Mouse (Mus musculus): Measurements from ENCODE around the gene Mki67. TPM values are rescaled to one million over a fixed set of nuclear protein-coding genes. Genes with fewer than 3 reads are reported as not detected.

Mki67 gene
- total and polyA plus RNA-seq, 3 experiments: 0.16 to 1.9 (median 0.97) TPM

GRCm38 (mm10) chr7:135715166-135715565, 995 bp downstream of the Mki67 start:
- no peak overlapping the region for H3K9ac ChIP-seq (ENCODE audit: low read depth, low read length)
- intact Hi-C loops (cut with DNase I): loop anchor here (5.0 kb wide), 1 partner anchor 33 kb away; no protein-coding TSS in a partner anchor
- H3K36me3 ChIP-seq (ENCODE audit: control insufficient read depth, insufficient read depth, low read length): no peaks in the 10 kb centered on the region
- WGBS: 21% methylated on average over 7 of the region's 7 CpGs
- no peak overlapping the region for H3K27ac ChIP-seq
- 0 out of 2 replicates have a peak, but pooled peaks cover 3% of the 10 kb centered on the region for H3K79me2 ChIP-seq (replicated peaks; ENCODE audit: control insufficient read depth, insufficient read depth, low read length)
- TF ChIP-seq CTCF (IDR thresholded peaks at IDR 0.05) (no peak), EP300 (IDR thresholded peaks at IDR 0.05; ENCODE audit: insufficient read depth, low read depth, low read length) (no peak), POLR2A (IDR thresholded peaks at IDR 0.05; ENCODE audit: insufficient read depth, low read depth, low read length) (no peak)
- no peak for DNase-seq
- no peaks in the 10 kb centered on the region for H3K4me1 ChIP-seq (ENCODE audit: control insufficient read depth, insufficient read depth, low read length)
- H3K27me3 ChIP-seq (ENCODE audit: control insufficient read depth, insufficient read depth, low read length): no peaks in the 10 kb centered on the region
- no peak overlapping the region for H3K4me3 ChIP-seq

GRCm38 (mm10) chr7:135713326-135713725, 2.8 kb downstream of the Mki67 start:
- WGBS: 87% methylated on average over 8 of the region's 8 CpGs
- H3K4me3 ChIP-seq: no peak overlapping the region

GRCm38 (mm10) chr7:135712534-135712933, 3.6 kb downstream of the Mki67 start:
- Histone ChIP-seq H3K27ac (no peak overlapping the region), H3K4me1 (ENCODE audit: control insufficient read depth, insufficient read depth, low read length) (no peaks in the 10 kb centered on the region), H3K4me3 (no peak overlapping the region), H3K9ac (ENCODE audit: low read depth, low read length) (no peak overlapping the region), H3K79me2 (replicated peaks; ENCODE audit: control insufficient read depth, insufficient read depth, low read length) (0 out of 2 replicates have a peak, but pooled peaks cover 3% of the 10 kb centered on the region), H3K36me3 (ENCODE audit: control insufficient read depth, insufficient read depth, low read length) (no peaks in the 10 kb centered on the region), H3K27me3 (ENCODE audit: control insufficient read depth, insufficient read depth, low read length) (no peaks in the 10 kb centered on the region)
- DNase-seq: no peak
- intact Hi-C loops (cut with DNase I): no loop called here
- TF ChIP-seq EP300 (IDR thresholded peaks at IDR 0.05; ENCODE audit: insufficient read depth, low read depth, low read length): no peak
- TF ChIP-seq CTCF (IDR thresholded peaks at IDR 0.05): no peak
- no peak for TF ChIP-seq POLR2A (IDR thresholded peaks at IDR 0.05; ENCODE audit: insufficient read depth, low read depth, low read length)
- WGBS: 94% methylated on average over 1 of the region's 1 CpGs

More at GRCm38 (mm10) chr7:135713326-135713725, 2.8 kb downstream of the Mki67 start:
- no peaks in the 10 kb centered on the region for H3K27me3 ChIP-seq (ENCODE audit: control insufficient read depth, insufficient read depth, low read length)
- no peak overlapping the region for H3K9ac ChIP-seq (ENCODE audit: low read depth, low read length)
- TF ChIP-seq CTCF (IDR thresholded peaks at IDR 0.05): no peak
- TF ChIP-seq POLR2A (IDR thresholded peaks at IDR 0.05; ENCODE audit: insufficient read depth, low read depth, low read length): no peak
- TF ChIP-seq EP300 (IDR thresholded peaks at IDR 0.05; ENCODE audit: insufficient read depth, low read depth, low read length): no peak
- intact Hi-C loops (cut with DNase I): no loop called here
- H3K27ac ChIP-seq: no peak overlapping the region
- H3K79me2 ChIP-seq (replicated peaks; ENCODE audit: control insufficient read depth, insufficient read depth, low read length): 0 out of 2 replicates have a peak, but pooled peaks cover 3% of the 10 kb centered on the region
- H3K4me1 ChIP-seq (ENCODE audit: control insufficient read depth, insufficient read depth, low read length): no peaks in the 10 kb centered on the region
- no peak for DNase-seq
- H3K36me3 ChIP-seq (ENCODE audit: control insufficient read depth, insufficient read depth, low read length): no peaks in the 10 kb centered on the region

GRCm38 (mm10) chr7:135710702-135711101, 5.5 kb downstream of the Mki67 start:
- Histone ChIP-seq H3K4me3 (no peak overlapping the region), H3K4me1 (ENCODE audit: control insufficient read depth, insufficient read depth, low read length) (no peaks in the 10 kb centered on the region), H3K36me3 (ENCODE audit: control insufficient read depth, insufficient read depth, low read length) (no peaks in the 10 kb centered on the region), H3K79me2 (replicated peaks; ENCODE audit: control insufficient read depth, insufficient read depth, low read length) (0 out of 2 replicates have a peak, but pooled peaks cover 3% of the 10 kb centered on the region), H3K27ac (no peak overlapping the region), H3K9ac (ENCODE audit: low read depth, low read length) (no peak overlapping the region), H3K27me3 (ENCODE audit: control insufficient read depth, insufficient read depth, low read length) (no peaks in the 10 kb centered on the region)
- TF ChIP-seq POLR2A (IDR thresholded peaks at IDR 0.05; ENCODE audit: insufficient read depth, low read depth, low read length) (no peak), EP300 (IDR thresholded peaks at IDR 0.05; ENCODE audit: insufficient read depth, low read depth, low read length) (no peak), CTCF (IDR thresholded peaks at IDR 0.05) (no peak)
- intact Hi-C loops (cut with DNase I): no loop called here
- DNase-seq: no peak
- WGBS: 63% methylated on average over 2 of the region's 2 CpGs

- intact Hi-C loops (cut with DNase I): no loop called here
- H3K36me3 ChIP-seq (ENCODE audit: control insufficient read depth, insufficient read depth, low read length): no peaks in the 10 kb centered on the region
- WGBS: 91% methylated on average over 6 of the region's 6 CpGs
- H3K27me3 ChIP-seq (ENCODE audit: control insufficient read depth, insufficient read depth, low read length): no peaks in the 10 kb centered on the region
- no peaks in the 10 kb centered on the region for H3K4me1 ChIP-seq (ENCODE audit: control insufficient read depth, insufficient read depth, low read length)
- no peak overlapping the region for H3K27ac ChIP-seq
- H3K9ac ChIP-seq (ENCODE audit: low read depth, low read length): no peak overlapping the region
- TF ChIP-seq CTCF (IDR thresholded peaks at IDR 0.05) (no peak), POLR2A (IDR thresholded peaks at IDR 0.05; ENCODE audit: insufficient read depth, low read depth, low read length) (no peak), EP300 (IDR thresholded peaks at IDR 0.05; ENCODE audit: insufficient read depth, low read depth, low read length) (no peak)
- H3K4me3 ChIP-seq: no peak overlapping the region
- no peaks in the 10 kb centered on the region for H3K79me2 ChIP-seq (replicated peaks; ENCODE audit: control insufficient read depth, insufficient read depth, low read length)
- DNase-seq: no peak
These were observed 10.4 kb downstream of the Mki67 start for GRCm38 (mm10) chr7:135705753-135706152.

GRCm38 (mm10) chr7:135705083-135705482, 11.1 kb downstream of the Mki67 start:
- H3K9ac ChIP-seq (ENCODE audit: low read depth, low read length): no peak overlapping the region
- TF ChIP-seq CTCF (IDR thresholded peaks at IDR 0.05): no peak
- TF ChIP-seq EP300 (IDR thresholded peaks at IDR 0.05; ENCODE audit: insufficient read depth, low read depth, low read length): no peak
- intact Hi-C loops (cut with DNase I): no loop called here
- H3K4me1 ChIP-seq (ENCODE audit: control insufficient read depth, insufficient read depth, low read length): no peaks in the 10 kb centered on the region
- no peak overlapping the region for H3K4me3 ChIP-seq
- no peaks in the 10 kb centered on the region for H3K27me3 ChIP-seq (ENCODE audit: control insufficient read depth, insufficient read depth, low read length)
- no peak overlapping the region for H3K27ac ChIP-seq
- H3K36me3 ChIP-seq (ENCODE audit: control insufficient read depth, insufficient read depth, low read length): no peaks in the 10 kb centered on the region
- WGBS: 97% methylated on average over 1 of the region's 1 CpGs
- no peak for DNase-seq
- no peaks in the 10 kb centered on the region for H3K79me2 ChIP-seq (replicated peaks; ENCODE audit: control insufficient read depth, insufficient read depth, low read length)
